Mouse (Mus musculus): ENCODE measurements around the gene Tmem178.

DNA sequence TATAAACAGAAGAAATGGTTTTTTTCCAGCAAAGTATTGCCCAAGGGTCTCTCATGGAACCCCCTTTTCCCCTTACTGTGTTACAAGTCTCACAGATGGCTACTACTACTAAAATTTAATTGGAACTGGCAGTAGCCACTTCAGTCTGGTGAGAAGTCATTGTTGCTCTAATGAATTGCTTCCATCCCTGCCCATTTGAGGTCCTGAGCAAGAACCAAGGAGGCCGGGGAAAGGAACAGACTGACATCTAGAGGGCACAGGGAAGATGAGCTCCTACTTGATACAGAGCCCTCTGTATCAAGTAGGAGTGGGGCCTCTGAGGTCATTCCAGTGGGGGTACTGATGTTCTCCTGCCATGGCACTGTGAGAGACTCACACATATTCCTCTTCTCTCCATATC is 72.7 kb downstream of the Tmem178 start:
- TF ChIP-seq POLR2A (IDR thresholded peaks at IDR 0.05; ENCODE audit: low read depth, low read length) (no peak), CTCF (IDR thresholded peaks at IDR 0.05; ENCODE audit: extremely low read depth, insufficient read length, insufficient replicate concordance, low read depth, low read length) (no peak)
